Mouse (Mus musculus): ENCODE data around the gene Foxe1. TPM values are rescaled to one million over a fixed set of nuclear protein-coding genes. Genes with fewer than 3 reads are reported as not detected.

Gene Foxe1
- polyA plus RNA-seq, 1 experiment from 2014 or later = not detected

DNA sequence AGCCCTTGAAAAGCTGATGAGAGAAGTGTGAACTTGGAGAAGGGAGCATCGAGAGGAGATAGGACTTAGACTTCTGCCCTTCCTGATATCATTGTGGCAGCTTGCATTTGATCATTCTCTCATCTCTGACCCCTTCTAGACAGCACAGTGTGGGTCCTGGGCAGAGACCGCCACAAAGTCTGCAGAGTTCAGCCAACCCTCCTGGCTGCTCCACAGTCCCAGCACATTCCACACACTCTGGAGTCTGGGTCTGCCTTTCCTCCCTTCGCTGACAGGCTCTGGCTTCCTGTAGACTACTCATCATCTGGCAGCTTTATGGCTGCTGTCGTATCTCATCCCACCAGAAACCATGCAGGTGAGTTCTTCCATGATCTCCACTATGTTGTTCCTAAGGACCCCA lies 20.7 kb upstream of the Foxe1 start:
- no peak for ATAC-seq (replicated peaks; ENCODE audit: low FRiP score)
- Histone ChIP-seq H3K27me3 (replicated peaks; ENCODE audit: control insufficient read depth, insufficient read depth, low read length) (peaks cover 3% of the 10 kb centered on the region; the same call in 1 of the 2 replicates), H3K4me2 (no peak overlapping the region), H3K27ac (ENCODE audit: low read depth, low read length) (no peak overlapping the region), H3K4me3 (ENCODE audit: low read depth, low read length) (no peak overlapping the region), H3K9ac (ENCODE audit: low read depth, low read length) (no peak overlapping the region), H3K4me1 (replicated peaks; ENCODE audit: control insufficient read depth, insufficient read depth, low read length) (no peaks in the 10 kb centered on the region), H3K9me3 (ENCODE audit: control insufficient read depth, low read length) (no peaks in the 10 kb centered on the region), H3K36me3 (ENCODE audit: control insufficient read depth, insufficient read depth, low read length) (no peaks in the 10 kb centered on the region)
- 45% methylated on average over 4 of the region's 4 CpGs for WGBS
- DNase-seq (ENCODE audit: low spot score) = no peak

GRCm38 (mm10) chr4:46328906-46329305 lies 14.5 kb upstream of the Foxe1 start:
- Histone ChIP-seq H3K9ac (ENCODE audit: low read depth, low read length) (no peak overlapping the region), H3K27me3 (replicated peaks; ENCODE audit: control insufficient read depth, insufficient read depth, low read length) (peaks cover 7% of the 10 kb centered on the region), H3K4me3 (ENCODE audit: low read depth, low read length) (no peak overlapping the region), H3K36me3 (ENCODE audit: control insufficient read depth, insufficient read depth, low read length) (no peaks in the 10 kb centered on the region), H3K4me2 (no peak overlapping the region), H3K4me1 (replicated peaks; ENCODE audit: control insufficient read depth, insufficient read depth, low read length) (no peaks in the 10 kb centered on the region), H3K9me3 (ENCODE audit: control insufficient read depth, low read length) (no peaks in the 10 kb centered on the region), H3K27ac (ENCODE audit: low read depth, low read length) (no peak overlapping the region)
- WGBS = 52% methylated on average over 3 of the region's 3 CpGs
- no peak for ATAC-seq (replicated peaks; ENCODE audit: low FRiP score)
- DNase-seq (ENCODE audit: low spot score) = no peak

- Histone ChIP-seq H3K27me3 (replicated peaks; ENCODE audit: control insufficient read depth, insufficient read depth, low read length) (peaks cover 62% of the 10 kb centered on the region), H3K27ac (ENCODE audit: low read depth, low read length) (no peak overlapping the region), H3K9ac (ENCODE audit: low read depth, low read length) (no peak overlapping the region)
Observed at GRCm38 (mm10) chr4:46335846-46336245, 7.6 kb upstream of the Foxe1 start.

GRCm38 (mm10) chr4:46337990-46338389 lies 5.4 kb upstream of the Foxe1 start:
- H3K9ac ChIP-seq (ENCODE audit: low read depth, low read length) = no peak overlapping the region
- WGBS = 5% methylated on average over 3 of the region's 3 CpGs
- no peak overlapping the region for H3K4me3 ChIP-seq (ENCODE audit: low read depth, low read length)
- no peak for ATAC-seq (replicated peaks; ENCODE audit: low FRiP score)
- no peak overlapping the region for H3K27ac ChIP-seq (ENCODE audit: low read depth, low read length)
- H3K36me3 ChIP-seq (ENCODE audit: control insufficient read depth, insufficient read depth, low read length) = no peaks in the 10 kb centered on the region
- H3K9me3 ChIP-seq (ENCODE audit: control insufficient read depth, low read length) = no peaks in the 10 kb centered on the region
- H3K4me2 ChIP-seq = no peak overlapping the region
- DNase-seq (ENCODE audit: low spot score) = no peak
- H3K4me1 ChIP-seq (replicated peaks; ENCODE audit: control insufficient read depth, insufficient read depth, low read length) = no peaks in the 10 kb centered on the region
- H3K27me3 ChIP-seq (replicated peaks; ENCODE audit: control insufficient read depth, insufficient read depth, low read length) = peaks cover 80% of the 10 kb centered on the region

More at GRCm38 (mm10) chr4:46335846-46336245, 7.6 kb upstream of the Foxe1 start:
- ATAC-seq (replicated peaks; ENCODE audit: low FRiP score) (no peak), DNase-seq (ENCODE audit: low spot score) (no peak)
- Histone ChIP-seq H3K4me3 (ENCODE audit: low read depth, low read length) (no peak overlapping the region), H3K9me3 (ENCODE audit: control insufficient read depth, low read length) (no peaks in the 10 kb centered on the region), H3K4me1 (replicated peaks; ENCODE audit: control insufficient read depth, insufficient read depth, low read length) (no peaks in the 10 kb centered on the region), H3K36me3 (ENCODE audit: control insufficient read depth, insufficient read depth, low read length) (no peaks in the 10 kb centered on the region), H3K4me2 (no peak overlapping the region)
- 25% methylated on average over 1 of the region's 1 CpGs for WGBS

- WGBS = 30% methylated on average over 10 of the region's 10 CpGs
- Histone ChIP-seq H3K4me2 (no peak overlapping the region), H3K4me1 (replicated peaks; ENCODE audit: control insufficient read depth, insufficient read depth, low read length) (no peaks in the 10 kb centered on the region), H3K36me3 (ENCODE audit: control insufficient read depth, insufficient read depth, low read length) (no peaks in the 10 kb centered on the region), H3K27me3 (replicated peaks; ENCODE audit: control insufficient read depth, insufficient read depth, low read length) (peaks cover 86% of the 10 kb centered on the region), H3K4me3 (ENCODE audit: low read depth, low read length) (no peak overlapping the region), H3K9me3 (ENCODE audit: control insufficient read depth, low read length) (no peaks in the 10 kb centered on the region), H3K27ac (ENCODE audit: low read depth, low read length) (no peak overlapping the region), H3K9ac (ENCODE audit: low read depth, low read length) (no peak overlapping the region)
- ATAC-seq (replicated peaks; ENCODE audit: low FRiP score) (no peak), DNase-seq (ENCODE audit: low spot score) (no peak)
Observed at GRCm38 (mm10) chr4:46339026-46339425, 4.4 kb upstream of the Foxe1 start.

DNA sequence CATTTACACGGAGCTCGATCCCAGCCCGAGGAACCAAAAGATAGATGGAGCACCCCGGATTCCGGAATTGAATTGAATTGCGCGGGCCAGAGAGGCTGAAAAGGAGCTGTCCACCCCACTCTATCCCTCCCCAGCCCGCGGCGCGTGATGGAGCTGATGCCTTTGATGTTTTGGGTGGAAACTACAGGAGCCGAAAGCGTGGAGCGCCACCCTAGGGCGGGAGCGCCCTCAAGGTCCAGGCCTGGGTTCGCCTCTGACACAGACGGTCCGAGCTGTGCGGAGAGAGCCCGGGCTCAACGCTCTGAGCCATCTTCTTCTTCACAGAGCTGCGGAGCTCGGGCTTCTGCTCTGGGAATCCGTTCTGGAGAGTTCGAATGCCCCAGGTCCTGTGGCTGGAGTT lies 3.8 kb upstream of the Foxe1 start:
- H3K27ac ChIP-seq (ENCODE audit: low read depth, low read length) = no peak overlapping the region
- H3K9ac ChIP-seq (ENCODE audit: low read depth, low read length) = no peak overlapping the region
- WGBS = 5% methylated on average over 26 of the region's 26 CpGs
- ATAC-seq (replicated peaks; ENCODE audit: low FRiP score) (no peak), DNase-seq (ENCODE audit: low spot score) (no peak)
- H3K4me2 ChIP-seq = no peak overlapping the region
- H3K9me3 ChIP-seq (ENCODE audit: control insufficient read depth, low read length) = no peaks in the 10 kb centered on the region
- peaks cover 87% of the 10 kb centered on the region for H3K27me3 ChIP-seq (replicated peaks; ENCODE audit: control insufficient read depth, insufficient read depth, low read length)
- no peak overlapping the region for H3K4me3 ChIP-seq (ENCODE audit: low read depth, low read length)
- no peaks in the 10 kb centered on the region for H3K36me3 ChIP-seq (ENCODE audit: control insufficient read depth, insufficient read depth, low read length)
- no peaks in the 10 kb centered on the region for H3K4me1 ChIP-seq (replicated peaks; ENCODE audit: control insufficient read depth, insufficient read depth, low read length)

- ATAC-seq (replicated peaks; ENCODE audit: low FRiP score) = no peak
Observed at GRCm38 (mm10) chr4:46341831-46342680, 1.4 kb upstream of the Foxe1 start.

GRCm38 (mm10) chr4:46342711-46343286 lies 610 bp upstream of the Foxe1 start:
- no peak overlapping the region for H3K9ac ChIP-seq (ENCODE audit: low read depth, low read length)
- no peak overlapping the region for H3K4me3 ChIP-seq (ENCODE audit: low read depth, low read length)
- no peak overlapping the region for H3K4me2 ChIP-seq
- no peaks in the 10 kb centered on the region for H3K4me1 ChIP-seq (replicated peaks; ENCODE audit: control insufficient read depth, insufficient read depth, low read length)
- DNase-seq (ENCODE audit: low spot score) = peak; percentile 49
- H3K27ac ChIP-seq (ENCODE audit: low read depth, low read length) = no peak overlapping the region
- H3K9me3 ChIP-seq (ENCODE audit: control insufficient read depth, low read length) = no peaks in the 10 kb centered on the region
- H3K36me3 ChIP-seq (ENCODE audit: control insufficient read depth, insufficient read depth, low read length) = no peaks in the 10 kb centered on the region
- 4% methylated on average over 28 of the region's 28 CpGs for WGBS
- peaks cover 100% of the 10 kb centered on the region for H3K27me3 ChIP-seq (replicated peaks; ENCODE audit: control insufficient read depth, insufficient read depth, low read length)
- ATAC-seq (replicated peaks; ENCODE audit: low FRiP score) = no peak

More at GRCm38 (mm10) chr4:46341831-46342680, 1.4 kb upstream of the Foxe1 start:
- no peak overlapping the region for H3K9ac ChIP-seq (ENCODE audit: low read depth, low read length)
- H3K27me3 ChIP-seq (replicated peaks; ENCODE audit: control insufficient read depth, insufficient read depth, low read length) = peaks cover 100% of the 10 kb centered on the region
- H3K4me3 ChIP-seq (ENCODE audit: low read depth, low read length) = no peak overlapping the region
- no peaks in the 10 kb centered on the region for H3K36me3 ChIP-seq (ENCODE audit: control insufficient read depth, insufficient read depth, low read length)
- no peak overlapping the region for H3K27ac ChIP-seq (ENCODE audit: low read depth, low read length)
- no peaks in the 10 kb centered on the region for H3K9me3 ChIP-seq (ENCODE audit: control insufficient read depth, low read length)
- DNase-seq (ENCODE audit: low spot score) = no peak
- WGBS = 20% methylated on average over 22 of the region's 22 CpGs
- no peaks in the 10 kb centered on the region for H3K4me1 ChIP-seq (replicated peaks; ENCODE audit: control insufficient read depth, insufficient read depth, low read length)
- H3K4me2 ChIP-seq = no peak overlapping the region

GRCm38 (mm10) chr4:46344288-46344687 lies 879 bp downstream of the Foxe1 start:
- Histone ChIP-seq H3K9me3 (ENCODE audit: control insufficient read depth, low read length) (no peaks in the 10 kb centered on the region), H3K9ac (ENCODE audit: low read depth, low read length) (no peak overlapping the region), H3K36me3 (ENCODE audit: control insufficient read depth, insufficient read depth, low read length) (no peaks in the 10 kb centered on the region), H3K4me3 (ENCODE audit: low read depth, low read length) (peak overlapping the region; percentile 38), H3K4me2 (peak overlapping the region; percentile 50), H3K27ac (ENCODE audit: low read depth, low read length) (no peak overlapping the region), H3K27me3 (replicated peaks; ENCODE audit: control insufficient read depth, insufficient read depth, low read length) (peaks cover 100% of the 10 kb centered on the region), H3K4me1 (replicated peaks; ENCODE audit: control insufficient read depth, insufficient read depth, low read length) (no peaks in the 10 kb centered on the region)
- ATAC-seq (replicated peaks; ENCODE audit: low FRiP score) (no peak), DNase-seq (ENCODE audit: low spot score) (no peak)
- WGBS = 1% methylated on average over 51 of the region's 51 CpGs
